Mouse (Mus musculus) bone marrow, adult 2 months (tissue): ENCODE measurements around the gene Pced1b. TPM values are rescaled to one million over a fixed set of nuclear protein-coding genes. Genes with fewer than 3 reads are reported as not detected.

Experiments
- H3K27ac ChIP-seq: fragments of 200-500 bp; 2 replicates; pipeline ENCODE4 v1.5.1; 2012; ENCODE audit warnings: low read depth, mild to moderate bottlenecking, control low read depth, inconsistent platforms, low read length; ENCODE audit not compliant: control insufficient read depth, poor library complexity, insufficient read depth
- H3K4me1 ChIP-seq: fragments of 200-500 bp; 2 replicates; pipeline ENCODE4 v1.6.1; 2011; ENCODE audit warnings: low read length; ENCODE audit not compliant: control insufficient read depth, insufficient read depth
- H3K4me3 ChIP-seq: fragments of 200-500 bp; replicated peaks from 2 replicates; pipeline ENCODE3; 2011; ENCODE audit warnings: mild to moderate bottlenecking, low read depth, low read length, control low read depth; ENCODE audit not compliant: control insufficient read depth
- CTCF ChIP-seq: fragments of 200-500 bp; IDR thresholded peaks from 2 replicates; pipeline ENCODE4 v1.5.1; 2011; ENCODE audit warnings: low read length, control low read depth; ENCODE audit not compliant: control insufficient read depth, insufficient read depth
- POLR2A ChIP-seq: fragments of 200-500 bp; IDR thresholded peaks from 2 replicates; pipeline ENCODE4 v1.6.1; 2011; ENCODE audit warnings: low read depth, mild to moderate bottlenecking, control low read depth, low read length, borderline replicate concordance; ENCODE audit not compliant: control insufficient read depth
- WGBS: fragments of 180-500 bp; shearing (Covaris S2); methylation state at CpG from one replicate; pipeline ENCODE4 v1.1.7; 2018; 5-methylcytosine and 5-hydroxymethylcytosine counted together
- polyA plus RNA-seq: library from polyadenylated mRNA; stranded (reverse); fragments of >200 nt; gene quantifications from 2 replicates; pipeline ENCODE4 v1.2.4, GENCODE M21; 2011; ENCODE audit warnings: low replicate concordance; ENCODE audit not compliant: missing spikeins, insufficient read depth, insufficient read length

Gene Pced1b
- polyA plus RNA-seq, 1 experiment, result 19.7 TPM

DNA sequence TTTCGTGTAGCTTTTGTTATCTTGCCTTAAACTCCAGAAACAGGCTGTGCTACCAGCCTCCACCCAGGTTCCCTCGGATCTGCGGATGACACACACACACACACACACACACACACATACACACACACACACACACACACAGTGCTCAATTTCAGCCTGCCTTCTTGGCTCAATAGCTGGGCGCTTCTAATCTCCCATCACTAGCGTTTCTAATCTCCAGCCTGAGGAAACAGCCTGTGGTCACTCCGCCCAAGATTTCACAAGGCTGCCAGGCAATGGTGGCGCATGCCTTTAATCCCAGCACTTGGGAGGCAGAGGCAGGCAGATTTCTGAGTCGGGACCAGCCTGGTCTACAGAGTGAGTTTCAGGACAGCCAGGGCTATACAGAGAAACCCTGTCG is 98.2 kb downstream of the Pced1b start:
- no peak overlapping the region for H3K4me3 ChIP-seq
- no peak overlapping the region for H3K27ac ChIP-seq
- WGBS, result 57% methylated on average over 9 of the region's 9 CpGs
- H3K4me1 ChIP-seq, result peaks cover 7% of the 10 kb centered on the region
- no peak for TF ChIP-seq CTCF
- no peak for TF ChIP-seq POLR2A

DNA sequence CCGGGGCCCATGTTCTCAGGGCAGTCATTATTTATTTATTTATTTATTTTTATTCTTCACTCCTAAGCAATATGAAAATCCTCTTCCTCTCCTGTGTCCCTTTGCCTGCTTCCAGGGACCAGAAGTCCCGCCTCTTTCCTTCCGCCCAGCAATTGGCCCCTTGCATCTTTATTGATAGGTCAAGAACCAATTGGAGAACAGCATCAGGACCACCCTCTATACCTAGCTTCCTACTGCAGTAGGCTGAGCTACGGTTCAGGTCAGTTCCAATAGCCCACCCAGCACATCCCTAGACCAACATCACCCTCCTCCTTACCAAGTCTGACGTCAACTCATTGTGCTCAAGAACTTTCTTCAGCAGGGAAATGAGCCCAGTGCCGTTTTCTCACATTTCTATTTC is 99.0 kb downstream of the Pced1b start:
- Histone ChIP-seq H3K27ac (no peak overlapping the region), H3K4me1 (peaks cover 7% of the 10 kb centered on the region), H3K4me3 (no peak overlapping the region)
- 90% methylated on average over 6 of the region's 6 CpGs for WGBS
- TF ChIP-seq CTCF, result no peak
- TF ChIP-seq POLR2A, result no peak

DNA sequence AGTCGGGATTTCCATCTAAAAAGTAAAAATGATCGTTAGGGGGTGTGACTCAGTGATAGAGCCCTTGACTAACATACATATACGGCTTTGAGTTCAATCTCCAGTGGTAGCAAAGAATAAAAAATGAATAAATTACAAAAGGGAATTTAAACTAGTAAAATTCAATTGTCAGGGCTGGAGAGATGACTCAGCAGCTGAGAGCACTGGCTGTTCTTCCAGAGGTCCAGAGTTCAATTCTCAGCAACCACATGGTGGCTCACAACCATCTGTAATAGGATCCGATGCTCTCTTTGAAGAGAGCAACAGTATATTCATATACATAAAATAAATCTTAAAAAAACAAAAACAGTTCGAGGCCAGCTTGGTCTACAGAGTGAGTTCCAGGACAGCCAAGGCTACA is 99.5 kb downstream of the Pced1b start:
- no peak overlapping the region for H3K27ac ChIP-seq
- no peak overlapping the region for H3K4me3 ChIP-seq
- TF ChIP-seq CTCF (no peak), POLR2A (no peak)
- H3K4me1 ChIP-seq, result peaks cover 9% of the 10 kb centered on the region
- 78% methylated on average over 5 of the region's 5 CpGs for WGBS

DNA sequence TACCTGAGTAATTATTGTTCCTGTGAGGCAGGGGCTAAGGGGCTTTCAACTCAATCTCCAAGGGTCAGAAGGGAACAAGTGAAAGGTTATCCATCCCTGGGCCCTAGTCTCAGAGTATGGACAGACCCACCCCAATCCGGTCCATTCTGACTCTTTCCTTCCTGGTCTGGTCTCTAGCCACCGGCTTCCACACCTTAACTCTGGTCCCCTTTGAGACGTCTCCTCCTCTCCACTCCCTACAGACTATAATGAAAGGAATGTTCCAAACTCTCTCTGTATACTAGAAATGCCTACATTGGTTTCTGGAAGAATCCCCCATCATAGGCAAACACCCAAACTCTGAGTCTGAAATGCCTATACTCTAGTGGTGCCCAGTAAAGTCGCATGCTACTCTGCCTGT is 100.0 kb downstream of the Pced1b start:
- Histone ChIP-seq H3K4me1 (peaks cover 10% of the 10 kb centered on the region), H3K27ac (no peak overlapping the region), H3K4me3 (no peak overlapping the region)
- TF ChIP-seq CTCF (no peak), POLR2A (no peak)
- WGBS, result 90% methylated on average over 4 of the region's 4 CpGs

DNA sequence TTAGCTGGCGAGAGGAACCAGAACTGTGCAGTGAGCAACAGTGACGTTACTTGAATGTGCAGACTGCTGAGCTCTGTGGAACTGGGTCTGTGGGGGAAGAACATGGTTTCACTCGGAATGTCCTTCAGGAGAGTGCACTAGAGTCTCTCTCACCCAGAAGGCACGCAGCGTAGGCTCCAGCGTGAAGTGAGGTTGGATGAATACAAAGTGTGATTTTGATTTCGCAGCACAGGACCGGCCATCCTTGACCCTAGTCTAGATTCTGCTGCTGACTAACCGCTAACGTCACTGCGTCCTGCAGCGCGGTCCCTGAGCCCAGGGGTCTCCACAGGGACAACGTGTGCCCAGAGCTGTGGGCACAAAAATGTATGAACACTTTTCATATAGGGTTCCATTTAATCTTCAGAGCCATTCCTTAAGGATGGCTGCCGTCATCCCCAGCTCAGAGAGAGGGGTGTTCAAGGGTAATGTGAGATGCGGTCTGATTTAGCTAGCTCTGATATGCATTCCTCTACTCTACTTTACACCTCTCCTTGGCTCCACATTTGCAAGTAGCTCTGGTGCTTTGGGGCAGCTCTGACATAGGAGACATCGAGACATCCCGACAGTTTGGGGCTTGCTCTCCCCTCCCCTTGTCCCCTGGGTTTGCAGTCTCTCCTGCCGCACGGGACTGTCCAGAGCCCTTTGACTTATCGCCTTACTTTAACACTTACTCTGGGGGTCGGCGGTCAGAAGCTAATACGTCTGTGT is 101.8 kb downstream of the Pced1b start:
- no peak for TF ChIP-seq CTCF
- no peak for TF ChIP-seq POLR2A
- Histone ChIP-seq H3K4me1 (peaks cover 7% of the 10 kb centered on the region), H3K27ac (no peak overlapping the region), H3K4me3 (no peak overlapping the region)
- 91% methylated on average over 24 of the region's 24 CpGs for WGBS

DNA sequence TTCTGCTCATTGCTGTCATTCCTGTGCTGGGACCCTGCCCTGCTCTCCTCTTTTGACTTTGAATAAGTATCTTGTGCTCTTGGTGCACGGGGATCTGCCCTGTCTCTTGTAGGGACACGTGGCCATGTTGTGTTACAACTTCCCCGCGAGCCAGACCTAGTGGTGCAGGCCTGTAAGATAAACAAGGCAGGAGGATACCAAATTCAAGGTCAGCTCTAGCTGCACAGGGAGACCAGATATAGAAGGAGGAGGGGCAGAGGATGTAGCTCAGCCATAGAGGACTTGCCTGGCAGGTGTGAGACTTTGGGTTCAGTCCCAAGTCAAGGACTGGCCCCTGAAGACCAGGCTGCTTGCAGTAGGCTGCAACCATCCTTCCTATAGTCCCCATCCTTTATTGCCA is 103.6 kb downstream of the Pced1b start:
- H3K27ac ChIP-seq, result no peak overlapping the region
- peaks cover 3% of the 10 kb centered on the region for H3K4me1 ChIP-seq
- no peak for TF ChIP-seq CTCF
- no peak for TF ChIP-seq POLR2A
- WGBS, result 55% methylated on average over 4 of the region's 4 CpGs
- no peak overlapping the region for H3K4me3 ChIP-seq

DNA sequence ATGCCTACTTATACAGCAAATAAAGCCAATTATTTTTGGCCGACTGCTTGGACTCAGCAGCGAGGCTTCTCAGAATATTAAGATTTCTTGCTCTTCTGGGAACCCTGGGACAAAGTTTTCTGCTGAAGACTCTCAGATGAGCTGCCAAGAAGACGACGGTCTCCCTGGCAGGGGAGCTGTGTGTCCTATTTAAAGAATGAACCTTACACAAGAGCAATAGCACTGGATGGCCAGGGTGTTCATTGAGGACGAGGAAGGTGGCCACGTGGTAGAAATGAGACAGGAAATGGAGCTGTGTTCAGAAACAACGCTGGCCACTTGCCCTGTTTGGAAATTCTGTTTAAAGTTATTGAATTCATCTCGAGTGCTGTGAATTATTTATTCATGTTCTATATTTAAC is 104.1 kb downstream of the Pced1b start:
- TF ChIP-seq POLR2A (no peak), CTCF (no peak)
- 26% methylated on average over 8 of the region's 8 CpGs for WGBS
- Histone ChIP-seq H3K4me1 (peaks cover 3% of the 10 kb centered on the region), H3K4me3 (no peak overlapping the region), H3K27ac (no peak overlapping the region)

DNA sequence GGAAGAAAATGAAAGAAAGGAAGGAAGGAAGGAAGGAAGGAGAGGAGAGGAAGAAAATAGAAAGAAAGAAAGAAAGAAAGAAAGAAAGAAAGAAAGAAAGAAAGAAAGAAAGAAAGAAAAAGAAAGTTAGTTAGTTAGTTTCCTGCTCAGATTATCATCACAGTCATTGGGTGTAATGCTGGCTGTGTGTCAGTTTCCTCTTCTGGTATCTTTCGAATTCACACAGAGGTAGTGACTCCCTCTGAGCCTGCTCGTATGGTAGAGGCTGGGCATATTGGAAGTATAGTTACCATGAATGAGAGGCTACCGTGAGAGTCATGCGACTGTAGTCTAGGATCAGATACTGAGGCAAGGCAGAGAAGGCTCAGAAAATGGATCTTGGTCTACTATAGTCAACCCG is 104.8 kb downstream of the Pced1b start:
- WGBS, result 55% methylated on average over 5 of the region's 5 CpGs
- Histone ChIP-seq H3K4me1 (peaks cover 3% of the 10 kb centered on the region), H3K27ac (no peak overlapping the region), H3K4me3 (no peak overlapping the region)
- no peak for TF ChIP-seq CTCF
- no peak for TF ChIP-seq POLR2A
